Mouse (Mus musculus): ENCODE data around the gene Lemd2. TPM values are rescaled to one million over a fixed set of nuclear protein-coding genes. Genes with fewer than 3 reads are reported as not detected.
A peak's percentile ranks its signal among the peaks of the same experiment; 100 is the strongest.

Gene Lemd2
- total and polyA plus RNA-seq, 3 experiments = 46.8 to 59.7 TPM; not detected in 1

DNA sequence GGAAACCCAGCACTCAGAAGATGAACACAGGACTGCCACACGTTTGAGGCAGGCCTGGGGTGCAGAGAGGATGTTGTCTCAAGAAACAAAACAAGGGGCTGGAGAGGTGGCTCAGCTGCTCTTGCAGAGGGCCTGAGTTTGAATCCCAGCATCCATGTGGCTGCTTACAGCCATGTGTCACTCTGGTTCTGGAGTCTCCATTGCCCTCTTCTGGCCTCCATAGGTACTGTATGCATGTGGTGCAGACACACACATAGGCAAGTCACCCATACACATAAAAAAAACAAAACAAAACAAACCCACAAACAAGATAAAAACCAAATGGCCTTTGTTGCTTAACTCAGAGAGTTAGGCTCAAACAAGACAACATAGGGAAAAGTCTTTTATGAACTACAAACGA, 2.3 kb downstream of the Lemd2 start:
- Histone ChIP-seq H3K36me3 (ENCODE audit: control insufficient read depth in 1 of 2, insufficient read depth in 2 of 2, low read length in 2 of 2) (peaks cover 0 to 10% of the 10 kb centered on the region in 2 experiments; a peak in 3 of 4 replicates), H3K79me2 (ENCODE audit: control insufficient read depth, insufficient read depth, low read length, poor library complexity) (peaks cover 21% of the 10 kb centered on the region), H3K27me3 (ENCODE audit: control insufficient read depth in 1 of 2, insufficient read depth in 2 of 2, low read length in 2 of 2) (no peaks in the 10 kb centered on the region), H3K4me1 (ENCODE audit: control insufficient read depth in 1 of 2, insufficient read depth in 2 of 2, low read length in 2 of 2) (peaks cover 3 to 15% of the 10 kb centered on the region in 2 experiments; a peak in 3 of 4 replicates), H3K27ac (ENCODE audit: control insufficient read depth, low read depth, low read length) (no peak overlapping the region), H3K9ac (ENCODE audit: control insufficient read depth, low read depth, low read length, poor library complexity, severe bottlenecking) (no peak overlapping the region), H3K9me3 (replicated peaks; ENCODE audit: insufficient read depth, low read length) (no peaks in the 10 kb centered on the region), H3K4me3 (ENCODE audit: control insufficient read depth in 1 of 2, insufficient read depth in 1 of 2, low read depth in 2 of 2, low read length in 2 of 2) (no peak overlapping the region)
- peak; percentile 75 for DNase-seq (ENCODE audit: low read depth, low spot score)
- TF ChIP-seq SIN3A (IDR thresholded peaks at IDR 0.05; ENCODE audit: low read length) = peak; percentile 36; the same call in 1 of the 2 replicates
- 0 out of 2 replicates have a peak, but pooled peaks have one; percentile 37 for TF ChIP-seq MXI1 (IDR thresholded peaks at IDR 0.05; ENCODE audit: low read depth, low read length)
- TF ChIP-seq CTCF (IDR thresholded peaks at IDR 0.05 in 2 of 3, conservative IDR thresholded peaks at IDR 0.05 in 1 of 3; ENCODE audit: control insufficient read depth in 1 of 3, insufficient read depth in 1 of 3, low read depth in 2 of 3, low read length in 3 of 3, poor library complexity in 1 of 3, severe bottlenecking in 1 of 3) = peak; percentile 41 to 52 (median 51)
- peak; percentile 7 for TF ChIP-seq RAD21 (IDR thresholded peaks at IDR 0.05; ENCODE audit: low read depth, low read length)
- TF ChIP-seq MAX (IDR thresholded peaks at IDR 0.05; ENCODE audit: low read length) = peak; percentile 65; the same call in 1 of the 2 replicates
- TF ChIP-seq SMC3 (IDR thresholded peaks at IDR 0.05; ENCODE audit: low read depth, low read length) = peak; percentile 24; the same call in 1 of the 2 replicates
- TF ChIP-seq MYB (IDR thresholded peaks at IDR 0.05; ENCODE audit: low read depth, low read length) = no peak
- peak; percentile 84 for TF ChIP-seq MYC (IDR thresholded peaks at IDR 0.05; ENCODE audit: low read depth, low read length)
- no peak for TF ChIP-seq HCFC1 (IDR thresholded peaks at IDR 0.05; ENCODE audit: low read depth, low read length)

DNA sequence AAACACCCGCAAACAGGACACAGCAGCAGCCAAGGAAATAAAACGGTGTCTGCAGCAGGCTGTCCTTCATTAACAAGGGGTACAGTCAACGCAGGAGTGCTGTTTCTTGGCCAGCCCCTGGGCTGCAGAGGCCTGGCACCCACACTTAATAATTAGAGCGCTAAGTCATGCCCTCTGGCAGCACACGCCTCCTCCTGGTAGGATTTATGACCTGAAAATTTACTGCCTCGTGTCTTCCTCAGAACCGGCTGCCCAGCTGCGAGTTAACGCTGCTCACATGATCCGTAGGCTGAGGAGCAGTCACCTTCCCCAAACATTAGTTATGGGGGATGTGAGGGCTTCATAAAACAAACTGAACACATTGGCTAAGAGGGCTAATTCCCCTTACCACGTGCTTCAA, 3.5 kb downstream of the Lemd2 start:
- Histone ChIP-seq H3K27me3 (ENCODE audit: control insufficient read depth in 1 of 2, insufficient read depth in 2 of 2, low read length in 2 of 2) (no peaks in the 10 kb centered on the region), H3K4me3 (ENCODE audit: control insufficient read depth in 1 of 2, insufficient read depth in 1 of 2, low read depth in 2 of 2, low read length in 2 of 2) (no peak overlapping the region), H3K36me3 (ENCODE audit: control insufficient read depth in 1 of 2, insufficient read depth in 2 of 2, low read length in 2 of 2) (peaks cover 0 to 10% of the 10 kb centered on the region in 2 experiments; a peak in 3 of 4 replicates), H3K27ac (ENCODE audit: control insufficient read depth, low read depth, low read length) (no peak overlapping the region), H3K79me2 (ENCODE audit: control insufficient read depth, insufficient read depth, low read length, poor library complexity) (peaks cover 21% of the 10 kb centered on the region), H3K4me1 (ENCODE audit: control insufficient read depth in 1 of 2, insufficient read depth in 2 of 2, low read length in 2 of 2) (peaks cover 3 to 15% of the 10 kb centered on the region in 2 experiments; a peak in 3 of 4 replicates), H3K9me3 (replicated peaks; ENCODE audit: insufficient read depth, low read length) (no peaks in the 10 kb centered on the region), H3K9ac (ENCODE audit: control insufficient read depth, low read depth, low read length, poor library complexity, severe bottlenecking) (no peak overlapping the region)
- TF ChIP-seq ZMIZ1 (IDR thresholded peaks at IDR 0.05; ENCODE audit: low read depth, low read length) (0 out of 2 replicates have a peak, but pooled peaks have one; percentile 6), TBP (IDR thresholded peaks at IDR 0.05; ENCODE audit: low read depth, low read length) (no peak)
- DNase-seq (ENCODE audit: low read depth, low spot score) = no peak

DNA sequence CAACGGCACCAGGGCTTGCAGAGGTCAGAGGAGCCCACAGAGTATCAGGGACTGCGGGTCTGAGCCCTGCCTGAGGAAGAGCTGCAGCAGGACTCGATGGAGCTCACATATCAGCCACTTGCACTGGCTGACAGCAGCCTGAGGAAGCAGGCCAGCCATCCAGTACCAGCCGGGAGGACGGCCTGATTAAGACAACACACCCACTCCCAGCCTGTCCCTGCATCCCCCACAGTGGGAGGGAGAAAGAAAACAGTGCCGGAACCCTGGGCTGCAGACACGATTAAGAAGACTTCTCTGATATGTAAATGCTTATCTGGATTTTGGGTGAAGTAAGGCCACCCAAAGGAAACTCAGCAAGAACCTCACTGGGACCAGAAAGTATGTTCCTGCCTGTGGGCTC, 4.4 kb downstream of the Lemd2 start:
- DNase-seq (ENCODE audit: low read depth, low spot score) = peak; percentile 38
- Histone ChIP-seq H3K79me2 (ENCODE audit: control insufficient read depth, insufficient read depth, low read length, poor library complexity) (peaks cover 21% of the 10 kb centered on the region), H3K4me3 (ENCODE audit: control insufficient read depth in 1 of 2, insufficient read depth in 1 of 2, low read depth in 2 of 2, low read length in 2 of 2) (no peak overlapping the region), H3K36me3 (ENCODE audit: control insufficient read depth in 1 of 2, insufficient read depth in 2 of 2, low read length in 2 of 2) (peaks cover 0 to 7% of the 10 kb centered on the region in 2 experiments; a peak in 3 of 4 replicates), H3K27me3 (ENCODE audit: control insufficient read depth in 1 of 2, insufficient read depth in 2 of 2, low read length in 2 of 2) (no peaks in the 10 kb centered on the region), H3K9ac (ENCODE audit: control insufficient read depth, low read depth, low read length, poor library complexity, severe bottlenecking) (no peak overlapping the region), H3K9me3 (replicated peaks; ENCODE audit: insufficient read depth, low read length) (no peaks in the 10 kb centered on the region), H3K27ac (ENCODE audit: control insufficient read depth, low read depth, low read length) (no peak overlapping the region), H3K4me1 (ENCODE audit: control insufficient read depth in 1 of 2, insufficient read depth in 2 of 2, low read length in 2 of 2) (peaks cover 3 to 12% of the 10 kb centered on the region in 2 experiments; a peak in 3 of 4 replicates)
- no peak for TF ChIP-seq UBTF (IDR thresholded peaks at IDR 0.05; ENCODE audit: borderline replicate concordance, insufficient read depth, low read depth, low read length)
- TF ChIP-seq RAD21 (IDR thresholded peaks at IDR 0.05; ENCODE audit: low read depth, low read length) = no peak
- 0 out of 2 replicates have a peak, but pooled peaks have one; percentile 8 for TF ChIP-seq GATA1 (IDR thresholded peaks at IDR 0.05; ENCODE audit: low read depth, low read length)
